Mouse (Mus musculus): ENCODE measurements at regions not wholly inside any gene's neighbourhood (a gene's known extent, or its start where the extent isn't known, plus 50 kb on each side); places are given as distances from the start of the nearest gene placed in this dataset.

GRCm38 (mm10) chr13:90739797-90740196 is 165.4 kb downstream of the Atp6ap1l start:
- no peak for DNase-seq (ENCODE audit: low read depth, low spot score)

- no peak for DNase-seq (ENCODE audit: low read depth, low spot score)
Observed at GRCm38 (mm10) chr13:90738513-90738912, 166.6 kb downstream of the Atp6ap1l start.

- no peak for DNase-seq (ENCODE audit: low read depth, low spot score)
Observed at GRCm38 (mm10) chr13:90733265-90733664, 171.9 kb downstream of the Atp6ap1l start.

GRCm38 (mm10) chr13:90729078-90729477 is 176.1 kb downstream of the Atp6ap1l start:
- DNase-seq (ENCODE audit: low read depth, low spot score), result no peak

- DNase-seq (ENCODE audit: low read depth, low spot score), result no peak
Observed at GRCm38 (mm10) chr13:90727816-90728215, 177.3 kb downstream of the Atp6ap1l start.

GRCm38 (mm10) chr13:90725053-90725827 is 179.9 kb downstream of the Atp6ap1l start:
- DNase-seq (ENCODE audit: low read depth, low spot score), result no peak

GRCm38 (mm10) chr13:90724598-90724997 is 180.6 kb downstream of the Atp6ap1l start:
- DNase-seq (ENCODE audit: low read depth, low spot score), result no peak

GRCm38 (mm10) chr13:90723533-90723898 is 181.6 kb downstream of the Atp6ap1l start:
- no peak for DNase-seq (ENCODE audit: low read depth, low spot score)

GRCm38 (mm10) chr13:90722599-90723532 is 182.3 kb downstream of the Atp6ap1l start:
- no peak for DNase-seq (ENCODE audit: low read depth, low spot score)

- DNase-seq (ENCODE audit: low read depth, low spot score), result no peak
Observed at GRCm38 (mm10) chr13:90684324-90684723, 220.8 kb downstream of the Atp6ap1l start.

GRCm38 (mm10) chr13:90679162-90680010 is 225.8 kb downstream of the Atp6ap1l start:
- no peak for DNase-seq (ENCODE audit: low read depth, low spot score)

GRCm38 (mm10) chr13:90673823-90674222 is 231.3 kb downstream of the Atp6ap1l start:
- DNase-seq (ENCODE audit: low read depth, low spot score), result no peak

- no peak for DNase-seq (ENCODE audit: low read depth, low spot score)
Observed at GRCm38 (mm10) chr13:90673079-90673478, 232.1 kb downstream of the Atp6ap1l start.

- no peak for DNase-seq (ENCODE audit: low read depth, low spot score)
Observed at GRCm38 (mm10) chr13:90661567-90662141, 243.5 kb downstream of the Atp6ap1l start.

- no peak for DNase-seq (ENCODE audit: low read depth, low spot score)
Observed at GRCm38 (mm10) chr13:90660950-90661349, 244.2 kb downstream of the Atp6ap1l start.

GRCm38 (mm10) chr13:90659087-90659486 is 246.1 kb downstream of the Atp6ap1l start:
- no peak for DNase-seq (ENCODE audit: low read depth, low spot score)

GRCm38 (mm10) chr13:90646356-90646755 is 258.8 kb downstream of the Atp6ap1l start:
- peak; percentile 9 for DNase-seq (ENCODE audit: low read depth, low spot score)

- no peak for DNase-seq (ENCODE audit: low read depth, low spot score)
Observed at GRCm38 (mm10) chr13:90644216-90644615, 260.9 kb downstream of the Atp6ap1l start.

GRCm38 (mm10) chr13:90643575-90644215 is 261.5 kb downstream of the Atp6ap1l start:
- no peak for DNase-seq (ENCODE audit: low read depth, low spot score)

- DNase-seq (ENCODE audit: low read depth, low spot score), result peak; percentile 11
Observed at GRCm38 (mm10) chr13:90643109-90643508, 262.0 kb downstream of the Atp6ap1l start.

Measured in R1 (cell line).